25 mouse cellular contexts compared by ENCODE assay signal in genomic region chr10:60463953-60464647, GRCm38 (mm10).
A peak's percentile ranks its signal among the peaks of the same experiment; 100 is the strongest.
DNase-seq lines count a peak whose midpoint lies in the region; ATAC-seq and TF ChIP-seq lines count a peak whose summit lies in the region.
"Had no signal": no experiment of that assay in that cellular context is flagged by ENCODE, and none has a peak within 500 bp of the region (broad histone marks: within the 10 kb centered on the region; RNA-seq: fewer than 3 reads in every experiment).

No protein-coding gene starts in this region.

- 0 out of 2 replicates have a peak, but pooled peaks have one; percentile 43 for ATAC-seq in hindbrain, embryonic 14.5 days (ENCODE audit: low FRiP score)
- ATAC-seq in hindbrain, embryonic 12.5 days (ENCODE audit: low FRiP score) = no peak
- ATAC-seq in midbrain, postnatal 0 days (ENCODE audit: low FRiP score) = no peak
- ATAC-seq in midbrain, embryonic 15.5 days (replicated peaks) = no peak
- 0 out of 2 replicates have a peak, but pooled peaks have one; percentile 49 for ATAC-seq in embryonic facial prominence, embryonic 13.5 days (ENCODE audit: insufficient number of reproducible peaks, insufficient read depth, low FRiP score, low TSS enrichment, low read depth)
- 0 out of 2 replicates have a peak, but pooled peaks have one; percentile 42 for ATAC-seq in hindbrain, embryonic 16.5 days
- ATAC-seq: forebrain, postnatal 0 days; intestine, embryonic 16.5 days had no signal

- H3K9ac ChIP-seq in hindbrain, embryonic 14.5 days = no peak overlapping the region
- H3K9ac ChIP-seq in hindbrain, embryonic 12.5 days = no peak overlapping the region
- H3K9ac ChIP-seq in midbrain, postnatal 0 days (replicated peaks; ENCODE audit: low read length, poor library complexity, severe bottlenecking) = no peak overlapping the region
- no peak overlapping the region for H3K9ac ChIP-seq in midbrain, embryonic 15.5 days
- no peak overlapping the region for H3K9ac ChIP-seq in embryonic facial prominence, embryonic 13.5 days
- H3K9ac ChIP-seq in hindbrain, embryonic 16.5 days (ENCODE audit: low read depth, low read length) = no peak overlapping the region
- H3K9ac ChIP-seq: embryonic facial prominence, embryonic 12.5 days; forebrain, embryonic 12.5 days; forebrain, postnatal 0 days; heart, embryonic 13.5 days; limb, embryonic 13.5 days; lung, embryonic 15.5 days had no signal

- no peak overlapping the region for H3K27ac ChIP-seq in hindbrain, embryonic 14.5 days
- no peak overlapping the region for H3K27ac ChIP-seq in hindbrain, embryonic 12.5 days
- no peak overlapping the region for H3K27ac ChIP-seq in midbrain, postnatal 0 days (ENCODE audit: low read depth, low read length)
- no peak overlapping the region for H3K27ac ChIP-seq in midbrain, embryonic 15.5 days
- no peak overlapping the region for H3K27ac ChIP-seq in embryonic facial prominence, embryonic 13.5 days
- no peak overlapping the region for H3K27ac ChIP-seq in hindbrain, embryonic 16.5 days (ENCODE audit: low read depth, low read length)
- H3K27ac ChIP-seq: embryonic facial prominence, embryonic 12.5 days; forebrain, embryonic 12.5 days; heart, embryonic 13.5 days; layer of hippocampus, adult 2 months; left cerebral cortex, adult 2 months; limb, embryonic 13.5 days; lung, embryonic 15.5 days; midbrain, embryonic 10.5 days had no signal

- H3K4me2 ChIP-seq in hindbrain, embryonic 14.5 days (replicated peaks) = no peak overlapping the region
- no peak overlapping the region for H3K4me2 ChIP-seq in hindbrain, embryonic 12.5 days (replicated peaks)
- no peak overlapping the region for H3K4me2 ChIP-seq in midbrain, postnatal 0 days (ENCODE audit: low read depth, low read length, poor library complexity, severe bottlenecking)
- H3K4me2 ChIP-seq in midbrain, embryonic 15.5 days = no peak overlapping the region
- H3K4me2 ChIP-seq in embryonic facial prominence, embryonic 13.5 days = no peak overlapping the region
- H3K4me2 ChIP-seq in hindbrain, embryonic 16.5 days (ENCODE audit: low read length) = no peak overlapping the region
- H3K4me2 ChIP-seq: embryonic facial prominence, embryonic 12.5 days; forebrain, embryonic 12.5 days; heart, embryonic 13.5 days; limb, embryonic 13.5 days; liver, embryonic 11.5 days; lung, embryonic 15.5 days had no signal

- H3K4me3 ChIP-seq in hindbrain, embryonic 14.5 days (replicated peaks; ENCODE audit: low read length) = no peak overlapping the region
- no peak overlapping the region for H3K4me3 ChIP-seq in hindbrain, embryonic 12.5 days
- H3K4me3 ChIP-seq in midbrain, postnatal 0 days (ENCODE audit: low read depth, low read length) = no peak overlapping the region
- H3K4me3 ChIP-seq in midbrain, embryonic 15.5 days = no peak overlapping the region
- no peak overlapping the region for H3K4me3 ChIP-seq in embryonic facial prominence, embryonic 13.5 days
- no peak overlapping the region for H3K4me3 ChIP-seq in hindbrain, embryonic 16.5 days (ENCODE audit: low read length)
- H3K4me3 ChIP-seq: embryonic facial prominence, embryonic 12.5 days; forebrain, embryonic 12.5 days; heart, embryonic 13.5 days; layer of hippocampus, adult 2 months; left cerebral cortex, adult 2 months; limb, embryonic 13.5 days; lung, embryonic 15.5 days; midbrain, embryonic 10.5 days had no signal

- WGBS in hindbrain, embryonic 14.5 days = 62% methylated on average over 13 of the region's 13 CpGs
- 71% methylated on average over 13 of the region's 13 CpGs for WGBS in hindbrain, embryonic 12.5 days
- WGBS in midbrain, postnatal 0 days = 75% methylated on average over 13 of the region's 13 CpGs
- 83% methylated on average over 13 of the region's 13 CpGs for WGBS in midbrain, embryonic 15.5 days
- 47% methylated on average over 13 of the region's 13 CpGs for WGBS in embryonic facial prominence, embryonic 13.5 days
- WGBS in hindbrain, embryonic 16.5 days = 58% methylated on average over 13 of the region's 13 CpGs

- no peaks in the 10 kb centered on the region for H3K4me1 ChIP-seq in hindbrain, embryonic 14.5 days (replicated peaks; ENCODE audit: control insufficient read depth, insufficient read depth, low read length)
- H3K4me1 ChIP-seq in hindbrain, embryonic 12.5 days = peaks cover 6% of the 10 kb centered on the region
- no peaks in the 10 kb centered on the region for H3K4me1 ChIP-seq in midbrain, postnatal 0 days (ENCODE audit: insufficient read depth, low read length)
- no peaks in the 10 kb centered on the region for H3K4me1 ChIP-seq in midbrain, embryonic 15.5 days
- H3K4me1 ChIP-seq in embryonic facial prominence, embryonic 13.5 days = peaks cover 11% of the 10 kb centered on the region
- no peaks in the 10 kb centered on the region for H3K4me1 ChIP-seq in hindbrain, embryonic 16.5 days (ENCODE audit: control insufficient read depth, insufficient read depth, low read depth, low read length)
- H3K4me1 ChIP-seq: forebrain, embryonic 12.5 days; heart, embryonic 13.5 days; lung, embryonic 15.5 days had no signal

- DNase-seq in hindbrain, embryonic 14.5 days (ENCODE audit: low spot score) = peak; percentile 36
- DNase-seq in midbrain, postnatal 0 days (ENCODE audit: low spot score) = peak; percentile 12
- DNase-seq in natural killer cell, adult 2 months (ENCODE audit: low spot score in 2 of 2) = no peak
- DNase-seq: adrenal gland, postnatal 25 days; cerebellum, adult 2 months; cerebellum, postnatal 14 days; forebrain, postnatal 0 days; heart, postnatal 10 days; kidney, adult 8-10 months; kidney, postnatal 14 days; thymus, postnatal 14 days had no signal

- H3K36me3 ChIP-seq in hindbrain, embryonic 14.5 days (replicated peaks; ENCODE audit: control insufficient read depth, insufficient read depth) = no peaks in the 10 kb centered on the region
- no peaks in the 10 kb centered on the region for H3K36me3 ChIP-seq in hindbrain, embryonic 12.5 days
- H3K36me3 ChIP-seq in midbrain, postnatal 0 days (ENCODE audit: insufficient read depth, low read length) = no peaks in the 10 kb centered on the region
- H3K36me3 ChIP-seq in midbrain, embryonic 15.5 days (replicated peaks) = no peaks in the 10 kb centered on the region
- H3K36me3 ChIP-seq in embryonic facial prominence, embryonic 13.5 days = no peaks in the 10 kb centered on the region
- H3K36me3 ChIP-seq in hindbrain, embryonic 16.5 days (ENCODE audit: control insufficient read depth, insufficient read depth, low read length) = no peaks in the 10 kb centered on the region
- H3K36me3 ChIP-seq: embryonic facial prominence, embryonic 12.5 days; forebrain, embryonic 12.5 days; heart, embryonic 13.5 days; limb, embryonic 13.5 days; lung, embryonic 15.5 days; midbrain, embryonic 10.5 days had no signal

- peaks cover 5% of the 10 kb centered on the region; the same call in 1 of the 2 replicates for H3K27me3 ChIP-seq in hindbrain, embryonic 14.5 days (ENCODE audit: control insufficient read depth, insufficient read depth, low read length)
- peaks cover 4% of the 10 kb centered on the region; the same call in 1 of the 2 replicates for H3K27me3 ChIP-seq in hindbrain, embryonic 12.5 days
- 0 out of 2 replicates have a peak, but pooled peaks cover 3% of the 10 kb centered on the region for H3K27me3 ChIP-seq in midbrain, postnatal 0 days (ENCODE audit: insufficient read depth, low read length)
- peaks cover 4% of the 10 kb centered on the region; the same call in 1 of the 2 replicates for H3K27me3 ChIP-seq in midbrain, embryonic 15.5 days (replicated peaks)
- peaks cover 9% of the 10 kb centered on the region; the same call in 1 of the 2 replicates for H3K27me3 ChIP-seq in embryonic facial prominence, embryonic 13.5 days
- no peaks in the 10 kb centered on the region for H3K27me3 ChIP-seq in hindbrain, embryonic 16.5 days (replicated peaks; ENCODE audit: control insufficient read depth, insufficient read depth, low read length)
- H3K27me3 ChIP-seq: lung, embryonic 15.5 days had no signal

- no peaks in the 10 kb centered on the region for H3K9me3 ChIP-seq in hindbrain, embryonic 14.5 days (ENCODE audit: control insufficient read depth, low read length)
- H3K9me3 ChIP-seq in hindbrain, embryonic 12.5 days (replicated peaks) = no peaks in the 10 kb centered on the region
- no peaks in the 10 kb centered on the region for H3K9me3 ChIP-seq in midbrain, postnatal 0 days (ENCODE audit: low read length)
- H3K9me3 ChIP-seq in midbrain, embryonic 15.5 days = no peaks in the 10 kb centered on the region
- no peaks in the 10 kb centered on the region for H3K9me3 ChIP-seq in embryonic facial prominence, embryonic 13.5 days
- H3K9me3 ChIP-seq in hindbrain, embryonic 16.5 days (ENCODE audit: control insufficient read depth, low read length) = no peaks in the 10 kb centered on the region
- H3K9me3 ChIP-seq: embryonic facial prominence, embryonic 12.5 days; limb, embryonic 13.5 days; lung, embryonic 15.5 days; midbrain, embryonic 10.5 days had no signal

- TF ChIP-seq CTCF in midbrain, postnatal 0 days (IDR thresholded peaks at IDR 0.05) = no peak

Comparison
In these comparisons a context has a peak if more than half of its experiments do, and no peak if none do; other contexts are left out.
1. ATAC-seq: peak in hindbrain, embryonic 14.5 days (single experiment), embryonic facial prominence, embryonic 13.5 days (single experiment) and hindbrain, embryonic 16.5 days (single experiment); none in hindbrain, embryonic 12.5 days (single experiment), midbrain, postnatal 0 days (single experiment) and midbrain, embryonic 15.5 days (single experiment).
2. DNase-seq: peak in hindbrain, embryonic 14.5 days (single experiment) and midbrain, postnatal 0 days (single experiment); none in natural killer cell, adult 2 months (0 of 2).